26 mouse cellular contexts compared by ENCODE assay signal in genomic region chr3:149209260-149209659, GRCm38 (mm10).
"Had no signal": no experiment of that assay in that cellular context is flagged by ENCODE, and none has a peak within 500 bp of the region (broad histone marks: within the 10 kb centered on the region; RNA-seq: fewer than 3 reads in every experiment).

No protein-coding gene starts in this region.

- H3K27ac ChIP-seq: gastrocnemius, adult 2 months; heart, adult 2 months; heart, embryonic 10.5 days; hindbrain, embryonic 10.5 days; hindbrain, embryonic 12.5 days; hindbrain, embryonic 14.5 days; intestine, embryonic 15.5 days; kidney, embryonic 15.5 days; kidney, postnatal 0 days; layer of hippocampus, adult 2 months; left cerebral cortex, adult 2 months; limb, embryonic 10.5 days; limb, embryonic 12.5 days; liver, embryonic 14.5 days had no signal

- H3K9ac ChIP-seq: heart, embryonic 12.5 days; hindbrain, embryonic 12.5 days; hindbrain, embryonic 14.5 days; intestine, embryonic 15.5 days; kidney, embryonic 15.5 days; limb, embryonic 12.5 days; liver, embryonic 14.5 days had no signal

- H3K4me2 ChIP-seq: heart, embryonic 12.5 days; hindbrain, embryonic 12.5 days; hindbrain, embryonic 14.5 days; intestine, embryonic 15.5 days; kidney, embryonic 15.5 days; limb, embryonic 12.5 days had no signal

- H3K27me3 ChIP-seq: heart, embryonic 12.5 days; hindbrain, embryonic 12.5 days; intestine, embryonic 15.5 days; kidney, embryonic 15.5 days; limb, embryonic 12.5 days had no signal

- H3K4me3 ChIP-seq: gastrocnemius, adult 2 months; heart, adult 2 months; heart, embryonic 10.5 days; heart, embryonic 12.5 days; hindbrain, embryonic 10.5 days; hindbrain, embryonic 12.5 days; intestine, embryonic 15.5 days; kidney, embryonic 15.5 days; layer of hippocampus, adult 2 months; left cerebral cortex, adult 2 months; limb, embryonic 10.5 days; limb, embryonic 12.5 days had no signal

- H3K36me3 ChIP-seq: heart, embryonic 10.5 days; heart, embryonic 12.5 days; hindbrain, embryonic 10.5 days; hindbrain, embryonic 12.5 days; intestine, embryonic 15.5 days; kidney, embryonic 15.5 days; limb, embryonic 10.5 days; limb, embryonic 12.5 days had no signal

- H3K4me1 ChIP-seq: heart, embryonic 12.5 days; hindbrain, embryonic 12.5 days; intestine, embryonic 15.5 days; limb, embryonic 12.5 days had no signal

- DNase-seq: gastrocnemius, adult 2 months; gastrocnemius, postnatal 10 days; gastrocnemius, postnatal 25 days; heart, adult 2 months; heart, postnatal 10 days; heart, postnatal 4 days; kidney, adult 18-20 months; kidney, postnatal 14 days; kidney, postnatal 4 days; liver had no signal

- H3K9me3 ChIP-seq: heart, embryonic 10.5 days; heart, embryonic 12.5 days; hindbrain, embryonic 10.5 days; hindbrain, embryonic 12.5 days; intestine, embryonic 15.5 days; kidney, embryonic 15.5 days; limb, embryonic 10.5 days; limb, embryonic 12.5 days had no signal

- ATAC-seq: hindbrain, embryonic 16.5 days; inflammation-experienced regulatory T-cells, adult 6 months; intestine, embryonic 15.5 days; intestine, postnatal 0 days had no signal
